Mouse (Mus musculus): ENCODE results near the gene Hsp90b1.
"Not testable (repeated sequence)": the region's sequence is repeated elsewhere in the genome, so short reads cannot be mapped to it uniquely, and the experiment has no call there.

Gene Hsp90b1

DNA sequence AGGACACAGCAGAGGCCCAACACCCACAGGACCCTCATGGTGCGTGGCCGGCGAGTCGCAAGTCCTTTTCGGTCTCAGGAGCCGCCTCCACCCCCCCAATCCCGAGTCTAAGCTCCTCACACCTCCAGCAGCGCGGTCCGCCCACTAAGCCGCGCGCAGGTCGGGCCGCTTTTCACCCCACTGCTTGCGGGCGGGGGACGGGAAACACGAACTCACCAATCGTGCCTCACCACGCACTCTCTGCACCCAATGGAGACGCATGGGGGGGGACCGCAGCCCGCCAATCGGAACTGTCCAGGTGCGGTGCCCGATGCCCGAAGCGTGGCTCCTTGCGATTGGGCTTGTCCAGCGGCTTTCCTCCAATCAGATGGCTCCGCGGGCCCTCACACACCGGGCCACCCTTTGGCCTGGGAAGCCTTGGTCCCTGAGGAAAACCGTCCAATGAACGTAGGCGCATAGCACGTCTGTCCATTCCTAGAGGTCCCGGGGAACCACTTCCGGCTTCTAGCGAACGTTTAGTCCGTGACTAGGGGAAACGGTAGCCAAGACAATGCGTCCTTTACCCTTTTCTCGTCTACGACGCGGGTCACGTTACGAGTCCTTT lies at the start of gene Hsp90b1, which contains the start of gene Ttc41:
Hsp90b1 (minus strand) TSS at position 192 of the 604 bp plus-strand sequence.
Ttc41 (plus strand) TSS at position 494 of the 604 bp plus-strand sequence.
- DNase-seq (ENCODE audit: low read depth, low spot score), result peak; percentile 99

DNA sequence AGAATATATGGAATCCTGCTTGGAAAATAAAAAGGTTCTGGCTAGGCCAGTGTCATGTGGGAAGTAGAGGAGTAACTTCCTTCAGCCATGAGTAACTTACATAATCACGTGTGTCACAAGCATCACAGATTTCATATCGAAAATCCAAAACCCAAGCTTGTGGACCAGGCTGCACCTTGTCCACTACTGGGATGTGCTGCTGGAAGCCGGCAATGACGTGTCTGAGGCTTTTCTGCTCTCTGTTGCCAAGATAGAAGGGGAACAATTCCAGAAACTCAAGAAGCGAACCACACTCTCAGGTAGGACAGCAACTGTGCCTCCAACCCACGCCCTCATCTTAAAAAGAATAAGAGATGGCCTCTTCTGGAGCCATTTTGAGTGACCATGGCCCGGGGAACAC lies 39.0 kb upstream of the Hsp90b1 start:
- DNase-seq (ENCODE audit: low read depth, low spot score), result no peak

DNA sequence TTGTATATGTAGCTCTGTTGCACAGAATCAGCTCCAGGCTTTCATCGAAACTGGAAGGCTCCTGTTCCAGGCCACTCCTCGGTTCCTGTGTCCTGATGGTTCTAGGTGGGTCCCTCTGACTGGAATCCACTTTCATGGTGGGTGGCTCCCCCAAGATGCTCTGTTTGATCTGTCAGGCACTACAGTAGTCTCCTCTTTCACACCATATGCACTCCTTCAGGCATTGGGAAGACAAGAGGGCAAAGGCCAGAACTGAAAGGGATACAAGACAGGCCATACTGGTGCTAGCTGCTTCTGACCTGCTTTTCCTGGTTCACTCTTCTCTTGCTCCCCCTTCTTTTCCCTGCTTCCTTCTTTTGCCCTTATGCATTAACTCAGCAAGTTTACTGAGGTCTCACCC lies 37.6 kb upstream of the Hsp90b1 start:
- DNase-seq (ENCODE audit: low read depth, low spot score), result no peak

DNA sequence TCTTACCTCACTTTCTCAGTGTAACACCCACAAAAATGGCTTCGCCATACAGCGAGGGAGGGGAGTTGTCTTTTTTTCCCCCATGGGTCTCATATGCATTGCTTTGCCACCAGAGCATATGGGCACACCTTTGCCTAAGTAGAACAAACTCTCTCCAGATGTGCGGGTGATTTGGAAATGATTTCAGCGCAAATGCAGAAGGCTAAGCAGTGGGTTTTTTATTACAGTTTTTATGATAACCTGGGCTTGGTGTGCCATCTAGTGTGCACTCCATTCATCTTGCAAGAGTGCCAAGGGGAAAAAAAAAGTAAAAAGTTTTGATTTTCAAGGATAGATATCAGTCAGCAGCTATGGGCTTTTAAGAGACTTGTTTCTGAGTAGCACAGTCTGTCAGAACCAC lies 29.7 kb upstream of the Hsp90b1 start:
- peak; percentile 27 for DNase-seq (ENCODE audit: low read depth, low spot score)

DNA sequence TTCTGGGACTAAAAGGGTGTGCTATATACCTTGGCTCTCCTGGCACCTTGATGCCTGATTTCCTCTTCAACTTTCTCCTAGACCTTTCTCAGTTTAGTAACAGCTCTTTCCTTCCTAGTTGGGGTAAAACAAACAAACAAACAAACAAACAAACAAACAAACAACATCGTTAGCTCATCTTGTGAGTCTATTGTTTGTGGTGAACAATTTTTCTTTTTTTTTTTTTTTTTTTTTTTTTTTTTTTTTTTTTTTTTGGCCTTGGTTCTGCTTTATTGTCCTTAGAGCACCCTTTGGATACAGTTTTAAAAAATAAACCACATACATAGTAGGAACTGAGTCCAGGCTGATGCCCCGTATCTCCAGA lies 26.2 kb upstream of the Hsp90b1 start:
- no peak for DNase-seq (ENCODE audit: low read depth, low spot score)

DNA sequence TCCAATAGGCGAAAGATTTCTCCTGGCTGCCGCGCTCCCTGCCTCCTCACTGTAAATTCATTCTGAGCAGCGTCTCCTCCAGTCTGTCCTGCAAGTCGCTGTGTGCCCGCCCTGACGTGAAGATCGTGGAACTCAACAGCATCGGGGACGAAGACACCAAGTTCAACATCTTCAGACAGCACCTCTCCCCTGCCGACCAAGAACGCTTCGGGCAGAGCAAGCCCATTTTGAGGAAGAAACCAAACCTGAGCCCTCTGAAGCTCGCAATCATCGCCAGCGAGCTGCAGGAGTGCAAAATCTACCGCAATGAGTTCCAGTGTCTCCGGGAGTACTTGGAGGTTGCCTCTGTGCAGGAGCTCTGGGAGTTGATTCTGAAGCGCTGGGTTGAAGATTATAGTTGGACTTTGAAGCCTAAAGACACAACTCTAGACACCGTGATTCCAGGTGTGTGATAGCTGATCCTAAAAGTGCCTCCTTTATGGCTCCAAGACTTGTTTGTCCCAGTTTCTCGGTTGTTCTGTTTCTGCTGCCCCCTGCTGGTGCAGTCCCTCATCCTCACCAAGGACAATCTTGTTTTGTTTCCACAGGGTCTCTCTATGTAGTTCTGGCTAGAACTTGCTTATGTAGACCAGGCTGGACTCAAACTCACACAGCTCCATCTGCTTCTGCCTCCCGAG lies 25.7 kb upstream of the Hsp90b1 start:
- DNase-seq (ENCODE audit: low read depth, low spot score), result peak; percentile 65

DNA sequence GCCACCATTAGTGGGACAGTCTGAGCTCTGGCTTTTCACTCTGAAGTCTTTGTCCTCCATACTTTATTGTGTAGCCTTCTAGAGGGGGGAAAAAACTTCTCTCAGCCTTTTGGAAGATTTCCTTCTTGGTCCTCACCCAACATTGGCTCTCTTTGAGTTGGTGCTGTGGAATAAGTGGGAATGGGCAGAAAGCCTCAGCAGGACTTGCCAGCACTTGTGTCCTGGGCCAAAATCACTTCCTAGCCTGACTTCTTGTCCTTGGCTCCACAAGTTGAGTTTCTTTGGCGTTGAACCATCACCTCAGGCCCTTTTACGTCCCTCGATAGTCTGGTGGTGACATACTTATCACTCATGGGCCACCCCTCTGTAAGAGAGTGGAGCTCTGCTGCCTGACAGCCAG lies 22.9 kb upstream of the Hsp90b1 start:
- no peak for DNase-seq (ENCODE audit: low read depth, low spot score)

DNA sequence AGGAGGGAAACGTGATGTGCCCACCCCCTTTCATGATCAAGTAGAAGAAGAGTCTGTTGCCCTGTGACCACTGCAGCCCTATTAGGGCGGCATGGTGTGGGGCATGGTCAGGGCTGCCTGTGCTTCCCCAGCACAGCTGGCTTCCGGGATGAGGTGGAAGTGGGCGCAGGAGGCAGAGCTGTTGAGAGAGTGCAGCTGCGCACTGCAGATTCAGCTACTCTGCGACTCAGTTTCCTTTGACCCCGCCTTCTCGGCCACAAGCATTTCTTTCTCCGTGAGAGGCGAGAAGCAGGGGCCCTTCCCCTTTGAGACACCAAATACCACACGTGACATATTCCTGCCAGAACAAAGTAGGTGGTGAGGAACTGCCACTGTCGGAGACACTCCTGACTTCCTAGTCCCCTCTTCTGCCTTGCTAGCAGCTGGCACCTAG lies 22.3 kb upstream of the Hsp90b1 start:
- peak; percentile 89 for DNase-seq (ENCODE audit: low read depth, low spot score)

DNA sequence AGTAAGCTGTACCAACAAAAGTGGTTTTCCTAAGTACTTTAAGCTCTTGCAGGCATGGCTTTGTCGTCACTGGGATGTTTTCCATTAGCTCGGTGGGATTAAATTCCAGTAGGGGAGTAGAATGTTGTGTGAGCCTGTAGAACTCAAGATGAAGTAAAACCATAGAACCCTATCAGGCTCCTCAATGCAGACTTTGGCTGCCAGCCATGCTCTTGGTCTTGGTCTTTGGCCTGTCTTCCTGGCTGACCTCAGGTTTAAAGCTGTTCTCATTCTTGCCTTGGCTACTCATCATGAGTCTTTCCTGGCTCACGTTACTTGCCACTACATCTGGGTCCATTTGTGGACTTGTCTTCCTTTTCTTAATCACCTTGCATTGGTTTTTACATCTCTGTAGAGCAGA lies 6.8 kb upstream of the Hsp90b1 start:
- no peak for DNase-seq (ENCODE audit: low read depth, low spot score)

DNA sequence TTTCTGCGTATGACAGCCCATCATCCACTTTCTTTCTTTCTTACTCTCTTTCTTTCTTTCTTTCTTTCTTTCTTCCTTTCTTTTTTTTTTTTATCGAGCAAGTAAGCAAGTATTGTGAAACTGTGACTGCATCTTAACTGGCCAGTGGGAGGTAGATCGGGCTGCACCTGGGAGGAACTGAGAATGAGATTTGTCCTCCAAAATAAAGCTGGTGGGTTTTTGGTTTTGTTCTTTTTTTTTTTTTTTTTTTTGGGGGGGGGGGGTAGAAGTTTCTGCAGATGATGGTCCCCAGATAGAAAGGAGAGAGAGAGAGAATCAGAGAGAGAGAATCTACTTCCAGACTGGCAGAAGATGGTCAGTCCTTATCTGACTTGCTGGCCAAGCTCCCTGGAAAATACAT lies 1.8 kb upstream of the Hsp90b1 start:
- peak; percentile 81 for DNase-seq (ENCODE audit: low read depth, low spot score)

DNA sequence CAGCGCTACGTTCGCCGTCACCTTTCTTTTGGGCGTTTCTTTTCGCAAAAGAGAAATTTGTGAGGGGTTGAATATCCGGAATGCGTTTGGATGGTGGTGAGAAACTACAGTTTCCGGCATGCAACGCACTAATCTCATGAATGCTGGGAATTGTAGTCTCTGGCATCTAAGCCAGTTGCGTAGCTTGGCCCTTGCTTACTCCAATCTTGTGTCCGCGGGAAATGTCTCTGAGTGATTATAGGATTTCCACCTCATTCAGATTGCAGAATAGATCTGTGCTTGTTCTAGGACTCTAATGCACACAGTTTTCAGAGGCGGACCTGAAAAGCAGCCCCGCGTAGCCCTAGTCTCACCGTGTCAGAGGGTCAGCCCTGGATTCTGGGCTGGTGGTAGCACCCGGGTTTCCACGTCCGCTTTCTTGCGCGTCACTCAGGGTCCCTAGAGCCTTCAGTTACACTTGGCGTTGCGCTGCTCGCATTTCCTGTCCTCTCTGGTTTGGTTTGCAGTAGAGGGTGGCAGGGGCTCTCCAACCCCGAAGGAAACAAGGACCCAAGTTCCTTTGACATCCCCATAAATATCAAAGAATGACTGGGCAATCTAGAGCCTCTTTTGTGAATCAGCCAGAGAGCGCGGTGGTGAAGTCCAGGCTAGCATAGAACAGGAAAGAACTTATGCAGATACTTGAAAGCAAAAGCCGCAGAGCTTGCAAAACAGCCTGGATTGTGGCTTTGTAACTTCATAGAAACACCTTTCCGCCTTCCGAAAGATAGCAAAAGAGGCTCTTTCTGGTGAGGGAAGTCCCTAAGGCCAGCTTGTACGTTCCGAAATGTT lies 828 bp upstream of the Hsp90b1 start:
- peak; percentile 96 for DNase-seq (ENCODE audit: low read depth, low spot score)

DNA sequence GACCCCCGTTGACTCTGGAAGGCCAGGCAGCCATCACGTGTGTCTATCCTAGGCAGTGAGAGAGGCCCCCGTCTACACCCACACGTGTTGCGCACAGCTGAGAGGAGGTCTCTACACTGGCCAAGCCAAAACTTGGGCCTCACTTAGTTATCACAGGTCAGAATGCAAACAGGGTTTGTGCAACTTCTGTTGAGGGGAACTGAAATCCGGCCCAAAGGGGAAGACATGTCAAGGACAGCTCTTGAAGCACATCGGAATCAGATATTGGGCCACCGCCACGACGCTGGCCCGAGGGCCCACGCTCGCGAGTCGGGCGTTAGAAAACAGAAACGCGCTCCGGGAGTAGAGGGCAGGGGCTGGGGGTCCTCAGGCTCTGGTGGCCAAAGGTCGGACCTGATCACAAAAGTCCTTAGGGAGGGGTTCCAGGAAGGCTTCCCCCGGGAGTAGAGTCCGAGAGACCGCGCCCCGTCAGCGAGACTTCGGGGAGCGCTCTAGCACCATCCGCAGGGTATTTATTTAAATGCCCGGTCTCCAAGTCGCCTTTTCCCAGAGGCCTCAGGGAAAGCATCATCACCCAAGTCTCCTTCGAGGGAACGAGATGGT lies 619 bp downstream of the Hsp90b1 start:
- peak; percentile 48 for DNase-seq (ENCODE audit: low read depth, low spot score)

DNA sequence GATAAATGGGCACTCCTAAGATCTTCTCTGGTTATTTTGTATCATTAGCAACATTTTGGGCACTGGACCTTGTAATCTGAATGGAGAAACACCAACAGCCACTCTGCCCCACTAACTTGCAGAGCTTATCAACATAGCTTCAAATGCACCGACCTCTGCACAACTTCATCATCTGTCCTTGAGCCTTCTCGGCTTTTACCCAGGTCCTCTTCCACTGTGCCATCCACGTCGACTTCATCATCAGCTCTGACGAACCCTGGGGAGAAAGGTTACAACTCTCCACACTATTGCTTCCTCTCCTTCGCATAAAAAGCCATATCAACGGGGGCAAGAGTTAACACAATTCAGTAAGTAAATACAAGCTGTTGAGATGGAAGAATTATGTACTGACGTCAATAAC lies 1.2 kb downstream of the Hsp90b1 start:
- no peak for DNase-seq (ENCODE audit: low read depth, low spot score)

DNA sequence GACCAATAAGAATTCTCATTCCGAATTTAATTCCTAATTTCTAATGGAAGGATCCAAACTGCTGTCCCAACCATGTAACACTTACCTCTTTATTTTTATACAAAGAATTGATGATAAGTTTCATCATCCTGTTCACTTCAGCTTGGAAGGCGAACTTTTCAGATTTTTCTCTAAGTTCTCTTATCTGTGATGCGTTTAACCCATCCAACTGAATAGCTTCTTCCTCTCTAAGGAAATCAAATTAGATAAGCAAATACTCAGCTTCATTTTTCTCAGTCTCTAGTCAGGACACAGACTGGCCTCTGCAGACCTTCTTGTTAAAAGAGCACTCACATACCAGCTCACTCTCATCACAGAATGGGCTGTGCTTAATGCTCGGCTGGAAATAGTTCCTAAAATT lies 1.9 kb downstream of the Hsp90b1 start:
- DNase-seq (ENCODE audit: low read depth, low spot score), result no peak

DNA sequence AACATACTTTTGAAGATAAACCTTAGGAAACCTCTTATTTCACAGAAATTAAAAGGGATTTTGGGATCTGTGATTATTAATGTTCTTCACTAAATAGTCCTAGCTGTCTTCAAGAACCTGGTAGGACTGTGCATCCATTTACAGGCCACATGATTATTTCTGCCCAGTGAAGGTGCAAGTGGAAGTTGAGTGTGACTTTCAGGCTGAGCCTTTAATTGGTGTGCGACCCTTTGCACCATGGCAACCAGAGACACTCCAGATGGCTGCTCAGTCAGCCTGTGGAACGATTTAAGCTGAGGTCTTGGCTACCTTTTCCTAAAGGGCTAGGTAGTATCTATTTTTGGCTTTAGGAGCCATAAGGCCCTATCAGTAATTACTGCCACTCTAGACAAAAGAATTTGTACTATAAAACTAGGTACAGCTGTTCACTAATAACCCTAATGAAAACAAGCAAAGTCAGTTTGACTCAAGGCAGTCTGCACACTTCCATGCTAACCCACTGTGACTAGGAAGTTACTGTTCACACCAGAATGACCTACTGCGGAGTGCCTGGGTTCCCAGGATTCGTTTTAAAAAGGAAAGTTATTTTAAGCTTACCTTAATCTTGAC lies 2.9 kb downstream of the Hsp90b1 start:
- DNase-seq (ENCODE audit: low read depth, low spot score), result no peak

DNA sequence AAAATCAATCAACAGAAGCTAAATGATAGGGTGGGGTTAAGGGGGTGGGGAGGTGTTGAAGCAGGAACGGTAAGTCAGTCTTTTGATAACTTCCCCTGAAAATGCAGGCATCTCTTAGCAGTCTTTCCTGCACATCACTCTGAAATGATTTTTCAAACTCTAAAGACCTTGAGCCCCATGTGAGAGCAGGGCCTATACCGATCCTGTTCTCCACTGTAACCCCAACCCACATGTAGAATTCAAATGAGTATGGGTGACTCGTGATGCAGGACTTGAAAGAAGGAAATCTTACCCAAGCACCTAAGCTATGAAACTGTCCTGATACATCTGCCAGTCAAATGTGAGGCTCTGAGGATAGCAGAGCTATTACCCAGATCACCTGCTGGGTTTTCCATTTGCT lies 4.3 kb downstream of the Hsp90b1 start:
- DNase-seq (ENCODE audit: low read depth, low spot score), result no peak

DNA sequence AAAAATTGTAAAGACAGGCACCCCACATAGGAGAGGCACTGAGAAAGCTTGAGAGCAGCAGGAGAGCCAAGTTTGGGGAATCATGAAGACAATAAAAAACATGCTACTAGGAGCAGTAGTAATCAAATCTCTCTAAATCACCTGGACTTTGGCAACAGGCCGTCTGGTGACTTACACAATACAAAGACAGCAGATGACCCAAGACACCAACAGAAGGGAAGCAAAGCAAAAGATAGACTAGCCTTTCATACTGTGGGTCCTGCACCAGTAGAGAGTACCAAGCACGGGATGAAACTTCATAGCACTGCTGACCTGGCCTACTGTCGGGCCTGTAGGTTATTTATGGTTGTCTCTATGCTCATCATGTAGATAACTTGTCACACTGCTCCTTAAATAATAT lies 5.1 kb downstream of the Hsp90b1 start:
- no peak for DNase-seq (ENCODE audit: low read depth, low spot score)

DNA sequence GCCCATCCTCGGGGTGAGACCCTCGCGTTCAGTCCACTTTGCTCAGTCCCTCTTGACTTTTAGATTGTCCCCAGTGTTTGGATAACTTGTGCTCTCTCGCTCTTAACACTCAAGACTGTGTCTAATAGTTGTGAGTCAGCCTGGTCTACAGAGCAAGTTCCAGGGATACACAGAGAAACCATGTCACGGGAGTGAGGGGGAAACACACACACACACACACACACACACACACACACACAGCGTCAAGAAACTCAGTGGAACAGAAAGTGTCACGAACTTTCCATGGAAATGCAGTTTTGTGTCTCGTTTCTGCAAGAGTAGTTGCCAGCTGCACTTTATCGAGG lies 19.3 kb downstream of the Hsp90b1 start:
- peak; percentile 66 for DNase-seq (ENCODE audit: low read depth, low spot score)

DNA sequence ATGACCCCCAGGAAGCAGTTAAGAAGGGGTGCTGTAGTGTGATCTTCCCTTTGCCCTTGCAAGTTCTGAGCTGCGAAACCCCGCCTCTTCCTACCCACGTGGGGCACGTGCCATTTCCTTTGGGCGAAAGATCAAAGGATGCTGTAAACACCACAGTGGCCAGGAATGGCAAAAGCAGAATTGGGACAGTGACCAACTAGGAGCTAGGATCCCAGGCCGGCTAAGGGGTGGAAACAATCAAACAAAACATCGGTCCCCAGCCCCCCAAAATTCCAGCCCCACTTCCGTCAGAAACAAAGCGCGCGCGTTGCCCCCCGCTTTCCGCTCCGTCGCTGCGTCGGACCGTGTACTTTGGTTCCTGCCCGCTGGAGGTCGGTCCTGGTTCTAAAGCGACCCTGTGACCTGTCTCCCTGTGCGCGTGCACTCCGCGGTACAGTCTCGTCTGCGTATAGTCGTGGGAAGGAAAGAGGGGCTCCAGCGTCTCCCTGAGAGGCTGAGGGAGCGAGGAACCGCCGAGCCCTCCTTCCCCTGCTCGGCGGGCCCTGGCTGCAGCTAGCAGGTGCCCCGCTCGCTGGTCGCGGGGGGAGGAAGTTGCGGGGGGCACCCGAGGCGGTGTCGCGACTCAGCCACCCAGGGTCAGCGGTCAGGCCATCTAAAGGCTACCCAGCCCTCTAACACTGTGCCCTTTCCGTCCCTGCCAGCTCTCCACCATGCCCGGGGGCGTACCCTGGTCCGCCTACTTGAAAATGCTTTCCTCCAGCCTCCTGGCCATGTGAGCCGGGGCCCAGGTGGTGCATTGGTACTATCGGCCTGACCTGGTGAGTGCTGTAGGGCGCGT lies 19.9 kb downstream of the Hsp90b1 start:
- DNase-seq (ENCODE audit: low read depth, low spot score), result peak; percentile 97

DNA sequence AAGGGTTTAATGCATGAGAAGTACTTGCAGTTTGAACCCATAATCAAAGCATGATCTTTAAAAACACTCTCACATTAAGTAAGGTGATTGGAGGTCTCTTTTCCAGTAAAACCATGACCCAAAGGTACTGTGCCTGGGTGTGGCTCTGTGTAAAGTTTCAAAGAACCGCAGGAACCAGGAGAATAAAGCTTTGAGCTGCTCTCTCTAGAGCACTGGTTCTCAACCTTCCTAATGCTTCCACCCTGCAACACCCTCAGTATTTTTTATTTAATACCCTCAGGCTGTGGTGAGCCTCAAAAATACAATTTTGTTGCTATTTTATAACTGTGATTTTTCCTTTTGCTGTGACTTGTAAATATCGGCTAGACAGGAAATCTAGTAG lies 20.5 kb downstream of the Hsp90b1 start:
- not testable (repeated sequence) for DNase-seq (ENCODE audit: low read depth, low spot score)

DNA sequence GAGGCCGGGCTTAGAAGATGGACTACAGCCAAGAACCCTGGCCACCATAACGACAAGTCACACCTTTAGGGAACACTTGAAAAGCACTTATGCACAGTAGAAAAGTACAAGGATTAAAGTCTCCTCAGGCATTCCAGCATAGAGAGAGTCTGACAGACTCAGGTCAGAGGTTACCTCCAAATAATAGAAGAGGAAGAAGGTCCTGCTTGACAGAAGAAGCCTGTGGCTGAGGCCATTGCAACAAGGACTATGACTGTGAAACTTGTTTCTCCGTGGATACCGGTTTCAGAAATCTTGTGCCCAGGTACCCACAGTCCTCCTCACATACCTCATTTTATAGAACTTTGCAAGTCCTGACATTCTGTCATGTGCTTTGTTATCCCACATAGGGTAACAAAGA lies 34.8 kb downstream of the Hsp90b1 start:
- not testable (repeated sequence) for DNase-seq (ENCODE audit: low read depth, low spot score)

Measured in A20 (cell line).